Mouse (Mus musculus) spleen, adult 12 weeks (tissue): ENCODE results near the gene Sec31b.

Source experiments
- DNase-seq: peaks from one replicate; pipeline ENCODE4 v3.0.0; 2022; ENCODE audit warnings: low spot score

Gene Sec31b

DNA sequence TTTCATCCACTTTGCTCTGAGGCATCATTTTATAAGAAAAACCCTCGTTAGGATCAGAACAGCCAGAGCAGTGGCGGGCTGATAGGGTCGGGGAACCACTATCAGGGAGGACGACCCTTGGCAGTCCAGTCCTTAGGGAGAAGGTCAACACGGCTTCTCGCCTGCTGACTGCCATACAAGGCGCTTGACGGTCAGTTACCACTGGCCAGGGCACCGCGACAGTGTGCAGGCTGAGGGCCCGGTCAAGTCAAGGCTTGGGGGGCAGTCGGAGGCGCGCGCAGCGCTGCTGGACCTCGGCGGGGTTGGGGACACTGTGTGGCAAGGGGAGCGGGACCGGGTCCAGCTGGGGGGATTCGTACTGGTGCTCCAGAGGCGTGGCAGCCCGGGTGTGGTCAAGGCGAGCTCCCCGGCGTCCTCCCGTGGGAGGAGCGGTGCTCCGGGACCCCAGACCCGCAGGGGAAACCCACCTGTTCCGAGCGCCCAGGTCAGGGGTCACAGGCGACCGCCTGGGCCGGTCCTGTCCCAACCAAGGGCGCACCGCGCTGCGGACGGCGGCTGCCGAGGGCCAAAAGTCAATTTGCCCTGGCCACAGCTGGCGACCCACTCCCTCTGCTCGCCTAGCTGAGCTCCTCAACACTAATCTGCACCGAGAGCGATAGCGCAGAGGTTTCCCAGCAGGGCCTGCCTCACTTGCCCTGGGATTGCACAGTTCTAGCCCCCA lies at the start of gene Sec31b:
Gene Sec31b, minus strand, starts transcription at position 544 of the 721 bp plus-strand sequence.
- no peak for DNase-seq

DNA sequence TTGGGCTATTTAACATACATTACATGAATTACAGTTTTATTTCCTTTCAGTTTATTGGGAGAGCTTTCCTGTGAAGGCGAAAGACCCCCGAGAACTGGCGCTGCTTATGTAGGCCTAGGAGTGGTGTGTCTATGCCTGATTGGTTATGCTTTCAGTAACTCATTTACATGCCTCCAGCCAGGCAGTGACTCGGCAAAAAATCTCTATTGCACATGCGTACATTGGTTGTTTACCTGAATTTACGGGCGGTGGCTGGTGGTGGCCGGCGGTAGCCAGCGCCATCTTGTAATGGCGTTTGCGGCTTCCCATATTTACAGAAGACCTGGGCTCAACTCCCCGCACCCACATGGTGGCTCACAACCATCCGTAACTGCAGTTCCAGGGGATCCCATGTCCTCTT lies 48.5 kb upstream of the Sec31b start:
- DNase-seq, result no peak

DNA sequence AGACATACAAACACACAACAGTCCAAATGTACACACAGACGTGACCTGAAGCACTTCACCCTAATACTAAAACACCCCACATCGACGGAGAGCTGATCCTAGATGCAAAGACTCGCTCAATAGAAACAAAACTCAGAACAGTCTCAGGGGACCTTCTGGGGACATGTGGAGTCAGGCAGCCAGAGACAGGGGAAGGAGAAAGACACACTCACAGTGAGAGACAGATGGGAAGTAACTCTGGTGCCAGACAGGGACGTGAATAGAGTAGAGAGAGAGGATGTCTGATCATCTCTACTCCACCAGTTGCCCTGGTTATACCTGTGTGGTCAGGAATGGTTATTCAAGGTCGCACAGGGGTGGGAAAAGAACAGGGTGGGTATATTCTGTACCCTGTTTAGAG lies 46.0 kb upstream of the Sec31b start:
- no peak for DNase-seq

DNA sequence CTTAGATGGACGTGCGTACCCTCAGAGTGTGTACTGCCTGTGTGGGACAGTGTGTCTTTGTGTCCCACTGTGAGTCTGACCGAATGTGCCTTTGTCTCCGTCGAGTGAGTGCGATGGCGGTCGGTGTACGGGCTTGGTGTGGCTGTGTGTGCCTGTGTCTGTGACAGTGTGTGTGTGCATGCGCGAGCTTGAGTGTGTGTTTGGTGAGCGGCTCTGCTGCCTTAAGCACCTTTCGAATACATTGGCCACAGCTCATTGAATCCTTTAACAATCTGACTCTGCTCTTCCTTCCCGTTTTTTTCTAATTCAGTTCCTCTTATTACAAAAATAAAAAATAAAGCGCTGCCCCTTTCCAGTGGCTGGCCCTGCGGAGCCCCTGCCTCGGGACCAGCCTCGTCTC lies 45.3 kb upstream of the Sec31b start:
- DNase-seq, result no peak

DNA sequence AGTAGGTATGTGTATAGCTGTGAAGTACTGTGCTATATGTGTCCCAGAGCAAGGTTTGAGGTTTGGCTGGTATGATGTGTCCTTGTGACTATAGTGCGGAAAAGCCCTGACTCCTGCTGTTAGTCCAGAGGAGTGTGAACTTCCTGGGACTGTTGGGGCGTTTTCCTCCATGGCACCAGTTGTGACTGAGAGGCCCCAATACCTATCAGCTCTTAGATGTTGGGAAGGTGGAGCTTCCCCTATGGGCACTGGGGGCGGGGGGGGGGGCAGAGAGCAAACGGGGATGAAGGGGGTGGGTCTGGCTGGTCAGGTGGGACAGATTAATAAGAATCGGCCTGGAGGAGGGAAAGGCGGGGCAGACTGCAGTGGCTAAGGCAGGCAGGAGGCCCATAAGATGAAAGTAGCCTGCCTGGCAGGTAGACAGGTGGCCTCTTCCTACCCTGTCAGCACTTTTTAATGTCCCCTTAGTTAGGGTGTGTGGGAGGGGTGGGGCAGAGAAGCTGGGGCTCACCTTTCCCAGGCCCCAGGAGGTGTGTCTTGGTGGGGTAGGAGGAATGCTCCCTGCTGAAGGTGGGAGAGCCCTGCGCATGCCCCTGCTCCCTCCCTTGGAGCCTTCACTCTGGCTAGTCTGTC lies 44.0 kb upstream of the Sec31b start:
- DNase-seq, result no peak

DNA sequence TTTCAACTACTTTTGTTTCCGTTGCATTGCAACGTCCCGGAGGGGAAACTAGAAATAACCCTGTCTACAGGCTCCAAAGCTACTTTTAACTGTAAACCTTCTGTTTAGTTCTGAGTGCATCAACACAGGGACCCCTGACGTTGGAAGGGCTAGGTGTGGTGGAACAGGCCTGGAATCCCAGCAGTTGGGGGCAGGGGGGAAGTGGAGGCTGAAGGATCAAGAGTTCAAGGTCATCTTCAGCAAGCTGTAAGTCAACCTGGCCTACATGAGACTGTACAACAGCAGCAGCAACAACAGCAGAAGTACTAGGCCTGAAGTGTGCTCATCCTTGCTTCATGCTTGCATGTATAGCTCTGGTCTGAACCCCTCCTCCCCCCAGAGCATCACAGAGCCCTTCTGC lies 42.4 kb upstream of the Sec31b start:
- no peak for DNase-seq

DNA sequence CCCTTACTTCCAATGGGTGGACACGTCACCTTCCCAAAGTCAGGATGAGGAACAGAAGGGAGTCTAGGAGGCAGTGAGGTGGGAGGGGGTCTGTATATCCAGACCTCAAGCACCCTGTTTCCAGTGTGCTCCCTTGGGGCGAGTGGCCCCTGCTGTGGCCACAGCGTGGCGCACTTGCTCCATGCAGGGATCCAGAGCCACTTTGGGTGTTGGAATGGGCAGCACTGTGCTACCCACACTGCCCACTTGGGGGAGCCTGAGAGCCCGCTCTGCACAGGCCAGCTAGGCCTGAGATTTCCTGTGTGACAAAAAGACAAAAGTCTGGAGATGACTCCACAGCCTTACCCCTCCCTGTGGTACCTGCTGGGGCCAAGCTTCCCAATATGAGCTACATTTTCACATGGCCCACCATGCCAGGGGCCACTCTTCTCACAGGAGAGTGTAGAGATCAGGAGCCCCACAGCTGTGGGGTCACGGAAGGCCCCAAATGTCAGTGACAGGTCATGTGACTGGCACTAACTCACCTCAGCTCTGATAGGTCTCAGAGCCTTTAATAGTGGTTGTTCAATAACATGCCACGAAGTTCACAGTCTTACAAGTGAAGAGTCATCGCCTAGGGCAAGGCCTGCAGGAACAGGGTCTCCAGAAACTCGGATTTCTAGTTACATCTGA lies 37.1 kb upstream of the Sec31b start:
- DNase-seq, result peak; percentile 73

DNA sequence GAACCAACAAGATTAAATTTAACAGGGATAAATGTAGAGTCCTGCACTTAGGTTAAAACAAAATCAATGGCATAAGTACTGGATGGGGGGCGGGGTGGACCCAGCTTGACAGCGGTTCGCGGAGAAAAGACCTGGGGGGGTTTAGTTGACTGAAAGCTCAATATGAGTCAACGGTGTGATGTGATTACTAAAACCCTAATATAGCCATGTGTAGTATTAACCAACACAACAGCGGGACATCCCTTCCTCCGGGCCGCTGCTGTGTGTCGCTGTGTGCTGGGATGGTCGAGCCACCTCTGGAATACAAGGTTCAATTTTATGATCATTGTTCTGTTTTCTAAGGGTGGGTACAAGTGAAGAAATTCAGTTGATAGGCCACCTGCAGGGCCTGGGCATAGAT lies 36.4 kb upstream of the Sec31b start:
- no peak for DNase-seq

DNA sequence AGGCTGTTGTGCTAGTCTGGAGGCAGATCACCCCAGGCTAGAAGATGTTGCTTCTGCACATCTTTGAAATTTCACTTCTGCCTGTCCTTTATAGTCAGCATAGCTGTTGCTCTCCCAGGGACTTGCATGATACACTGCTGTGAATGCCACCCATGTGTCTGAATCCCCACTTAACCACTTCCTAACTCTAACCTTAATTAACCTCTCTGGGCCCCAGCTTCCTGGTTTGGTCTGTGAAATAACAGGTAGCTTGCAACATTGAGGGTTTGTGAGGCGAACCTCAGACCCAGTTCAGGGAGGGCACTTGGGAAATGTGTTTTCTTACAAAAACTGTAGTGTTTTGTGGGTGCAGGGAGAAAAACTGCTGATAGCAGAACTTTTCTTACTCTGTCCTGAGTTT lies 32.4 kb upstream of the Sec31b start:
- no peak for DNase-seq

DNA sequence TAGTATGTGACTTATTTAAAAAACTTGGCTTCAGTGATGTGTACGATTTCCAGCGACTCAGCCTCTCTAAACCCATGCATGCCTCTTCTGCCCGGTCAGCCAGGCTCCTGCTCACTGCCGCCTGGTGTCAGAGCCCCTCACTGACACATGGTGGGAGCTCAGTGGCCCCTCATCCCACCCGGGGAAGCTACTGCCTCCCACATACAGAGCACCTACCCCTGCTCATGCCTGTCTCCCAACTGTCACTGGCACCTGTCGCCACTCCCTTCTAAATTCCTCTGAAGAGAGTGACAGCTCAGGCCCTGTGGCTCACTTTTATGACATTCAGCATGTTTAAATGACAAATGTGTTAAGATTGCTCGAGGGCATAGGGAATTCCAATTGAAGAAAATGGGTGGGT lies 30.6 kb upstream of the Sec31b start:
- DNase-seq, result no peak

DNA sequence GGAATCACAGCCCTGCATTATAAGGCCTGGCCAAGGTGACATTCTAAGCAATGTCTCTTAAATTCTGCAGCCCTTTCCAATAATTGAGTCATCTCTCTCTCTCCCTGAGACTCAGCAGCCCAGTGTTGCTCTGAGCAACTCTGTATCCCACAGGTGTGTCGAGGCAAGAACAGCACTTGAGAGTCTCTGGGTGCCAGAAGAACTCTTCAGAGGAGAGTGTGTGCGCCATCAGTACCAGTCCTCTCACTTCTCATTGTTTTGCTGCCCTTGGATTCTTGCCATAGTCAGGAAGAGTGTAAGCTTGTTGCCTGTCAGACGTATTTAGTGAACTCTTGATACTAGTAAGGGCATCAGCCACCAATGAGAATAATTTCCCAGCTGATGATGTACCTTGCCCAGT lies 22.1 kb upstream of the Sec31b start:
- no peak for DNase-seq

DNA sequence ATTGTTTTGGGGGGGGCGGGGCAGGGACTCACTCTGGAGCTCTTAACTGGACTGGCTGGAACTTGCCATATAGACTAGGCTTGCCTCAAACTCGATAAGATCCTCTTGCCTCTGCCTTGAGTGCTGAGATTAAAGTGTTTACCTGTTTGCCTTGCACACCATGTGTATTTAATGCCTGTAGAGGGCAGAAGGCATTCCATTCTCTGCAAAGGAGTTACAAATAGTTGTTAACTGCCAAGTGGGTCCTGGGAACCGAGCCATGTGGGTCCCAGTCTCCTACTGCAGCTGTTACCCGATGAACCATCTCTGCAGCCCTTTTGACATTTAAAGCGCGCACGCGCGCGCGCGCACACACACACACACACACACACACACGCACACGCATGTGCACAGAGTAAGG lies 18.3 kb upstream of the Sec31b start:
- DNase-seq, result no peak

DNA sequence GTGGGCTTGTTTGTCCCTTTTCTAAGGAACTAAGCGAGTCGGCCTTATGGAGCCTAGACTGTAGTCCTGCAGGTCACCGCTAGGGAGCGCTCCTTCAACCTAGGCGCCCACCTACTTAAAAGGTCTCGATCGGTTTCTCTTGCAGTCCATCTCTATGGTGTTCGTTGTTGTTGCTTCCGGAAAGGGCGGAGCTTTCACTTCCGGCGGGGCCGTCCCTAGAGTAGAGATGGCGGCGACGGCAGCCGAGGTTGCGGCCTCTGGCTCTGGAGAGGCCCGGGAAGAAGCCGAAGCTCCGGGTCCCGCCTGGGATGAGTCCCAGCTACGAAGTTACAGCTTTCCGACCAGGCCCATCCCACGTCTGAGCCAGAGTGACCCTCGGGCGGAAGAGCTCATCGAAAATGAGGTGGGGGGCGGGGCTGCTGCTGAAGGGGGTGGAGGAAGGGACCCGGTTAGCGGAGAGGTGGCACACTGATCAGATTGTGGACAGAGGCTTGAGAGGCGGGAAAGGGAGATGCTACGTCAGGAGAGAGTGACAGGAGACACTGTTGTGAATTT lies 17.1 kb upstream of the Sec31b start, which contains the start of gene Hif1an:
Gene Hif1an, plus strand, starts transcription at position 199 of the 555 bp plus-strand sequence.
- peak; percentile 87 for DNase-seq

DNA sequence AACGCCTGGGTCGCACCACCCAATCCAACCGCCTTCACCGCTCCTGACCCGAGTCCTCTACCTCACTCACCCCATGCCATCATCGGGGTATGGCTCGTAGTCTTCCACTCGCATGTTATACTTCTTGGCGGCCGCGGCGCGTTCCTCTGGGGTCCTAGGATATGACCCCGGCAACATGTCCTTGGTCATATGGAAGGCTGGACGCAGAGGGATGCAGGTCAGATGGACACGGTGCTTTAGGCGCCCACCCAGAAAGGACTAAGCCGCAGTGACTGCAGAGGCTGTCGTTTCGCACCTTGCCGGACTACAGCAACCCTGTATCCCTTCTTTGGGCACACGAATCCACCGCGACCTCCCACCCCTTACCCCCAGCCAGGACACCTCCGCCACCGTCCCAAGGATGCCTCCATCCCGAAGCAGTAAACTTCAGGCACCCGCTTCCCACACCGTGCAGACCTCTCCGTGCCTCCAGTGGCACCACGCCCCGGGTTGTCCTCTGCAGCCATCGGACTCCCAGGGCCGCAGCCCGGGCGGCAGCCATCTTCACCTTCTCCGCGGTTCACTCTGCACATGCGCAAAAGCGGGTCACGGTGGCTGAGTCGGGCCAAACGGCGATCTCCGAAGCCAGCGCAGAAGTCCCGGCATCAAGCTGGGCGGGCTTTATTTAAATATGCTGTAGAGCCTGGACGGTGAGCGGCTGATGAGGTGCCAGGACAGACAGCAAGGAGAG lies 9.4 kb upstream of the Sec31b start, which contains the start of gene Ndufb8:
Gene Ndufb8, minus strand, starts transcription at position 580 of the 730 bp plus-strand sequence.
- DNase-seq, result peak; percentile 87

DNA sequence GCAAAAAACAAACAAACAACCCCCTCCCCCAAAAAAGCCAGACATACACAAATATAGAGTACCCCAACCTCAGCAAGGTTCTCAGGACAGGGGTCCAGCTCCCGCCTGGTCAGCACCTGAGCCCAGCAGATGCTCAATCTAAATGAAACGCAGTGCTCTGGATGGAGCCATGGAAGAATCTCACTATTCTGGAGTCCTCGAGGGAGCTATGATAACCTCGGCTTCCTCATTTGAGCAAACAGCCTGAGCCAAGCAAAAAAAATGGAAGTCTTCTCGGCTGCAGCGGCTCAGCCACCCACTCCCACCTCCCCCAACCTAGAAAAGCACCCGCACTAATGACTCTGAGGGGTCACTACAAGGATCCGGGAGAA lies 8.8 kb upstream of the Sec31b start:
- DNase-seq, result no peak

DNA sequence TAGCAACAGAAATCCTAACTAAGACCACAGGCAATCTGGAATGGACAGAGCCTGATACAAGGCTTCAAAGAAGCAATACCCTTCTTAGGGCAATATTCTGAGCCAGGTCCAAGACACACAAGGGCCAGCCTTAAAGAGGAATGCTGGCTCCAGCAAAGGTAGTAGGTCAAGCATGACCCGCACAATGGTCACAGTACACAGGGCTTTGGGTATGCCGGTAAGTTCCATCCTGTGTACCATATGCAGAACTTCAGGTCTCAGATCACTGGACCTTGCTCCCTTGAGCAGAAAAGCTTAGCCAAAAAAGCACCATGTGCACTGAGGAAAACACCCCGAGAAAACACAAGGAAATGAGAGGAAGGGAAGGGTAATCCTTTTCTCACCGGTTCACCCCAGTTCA lies 7.6 kb upstream of the Sec31b start:
- DNase-seq, result no peak

DNA sequence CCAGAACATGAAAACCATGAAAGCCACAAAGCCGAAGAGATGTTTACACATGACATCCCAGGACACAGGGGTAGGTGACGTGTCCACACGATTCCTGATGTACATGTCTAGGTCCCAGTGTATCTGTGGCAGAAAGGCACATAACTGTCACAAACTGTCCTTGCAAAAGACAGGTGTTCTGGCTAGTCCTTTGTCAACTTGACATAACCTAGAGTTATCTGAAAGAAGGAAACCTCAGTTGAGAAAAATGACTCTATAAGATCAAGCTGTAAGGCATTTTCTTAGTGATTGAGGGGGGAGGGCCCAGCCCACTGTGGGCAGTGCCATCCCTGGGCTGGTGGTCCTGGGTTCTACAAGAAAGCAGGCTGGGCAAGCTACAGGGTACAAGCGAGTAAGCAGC lies 7.1 kb upstream of the Sec31b start, which contains the start of gene Gm20538:
Gene Gm20538, minus strand, starts transcription at position 101 of the 400 bp plus-strand sequence.
- no peak for DNase-seq

DNA sequence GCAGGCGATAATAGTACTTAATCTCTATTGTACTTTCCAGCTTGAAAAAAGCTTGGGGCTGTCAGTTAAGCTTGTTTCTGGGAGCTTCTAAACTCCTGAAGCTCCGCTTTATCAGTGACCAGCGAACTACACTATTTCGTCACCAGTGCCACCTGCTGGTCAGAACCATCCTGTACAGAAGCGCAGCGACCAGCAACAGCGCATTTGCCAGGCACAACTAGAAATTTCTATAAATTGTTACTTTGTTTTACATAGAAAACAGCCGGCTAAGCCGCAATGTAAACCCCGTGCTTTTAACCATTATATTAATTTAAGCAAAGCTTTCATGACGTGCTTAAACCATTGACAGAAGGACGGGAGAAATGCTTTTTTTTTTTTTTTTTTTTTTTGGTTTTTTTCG lies 889 bp downstream of the Sec31b start:
- DNase-seq, result peak; percentile 60

DNA sequence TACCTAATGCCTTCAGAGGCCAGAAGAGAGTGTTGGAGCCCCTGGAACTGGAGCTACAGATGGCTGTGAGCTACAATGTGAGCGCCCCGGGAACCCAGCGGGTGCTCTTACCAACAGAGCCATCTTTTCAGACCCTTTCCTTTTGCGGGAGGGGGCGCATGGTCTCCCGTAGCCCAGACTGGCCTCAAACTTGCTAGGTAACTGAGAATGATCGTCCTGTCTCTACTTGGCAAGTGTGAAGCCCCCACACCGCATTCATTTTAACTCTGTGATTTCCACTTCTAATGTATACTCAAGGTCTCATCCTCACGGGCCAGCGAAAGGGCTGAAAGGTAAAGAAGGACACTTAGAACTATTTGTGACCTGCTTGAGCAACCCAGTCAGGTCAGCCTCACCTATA lies 1.3 kb downstream of the Sec31b start:
- no peak for DNase-seq

DNA sequence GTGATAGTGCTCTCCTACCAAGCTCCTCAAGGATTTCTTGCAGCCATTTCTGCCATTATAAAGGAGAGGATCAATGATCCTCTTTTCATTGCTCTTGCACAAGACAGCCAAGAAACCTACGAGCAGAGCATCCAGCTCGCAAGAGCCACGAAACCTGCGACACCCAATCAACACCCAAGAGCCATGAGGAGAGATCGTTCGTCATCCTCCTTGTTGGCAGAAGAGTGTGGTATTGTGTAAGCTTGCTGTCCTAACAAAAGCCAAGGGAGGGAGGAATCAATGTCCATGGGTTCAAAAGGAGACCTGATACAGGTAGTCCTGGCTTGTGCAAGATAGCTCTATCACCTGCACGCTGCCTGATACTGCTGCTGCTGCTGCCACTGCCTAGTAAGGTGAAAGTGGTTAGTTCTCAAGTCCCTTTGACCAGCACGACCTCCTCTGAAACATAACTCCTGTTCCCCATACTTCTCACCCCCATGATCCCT lies 2.9 kb downstream of the Sec31b start:
- no peak for DNase-seq

DNA sequence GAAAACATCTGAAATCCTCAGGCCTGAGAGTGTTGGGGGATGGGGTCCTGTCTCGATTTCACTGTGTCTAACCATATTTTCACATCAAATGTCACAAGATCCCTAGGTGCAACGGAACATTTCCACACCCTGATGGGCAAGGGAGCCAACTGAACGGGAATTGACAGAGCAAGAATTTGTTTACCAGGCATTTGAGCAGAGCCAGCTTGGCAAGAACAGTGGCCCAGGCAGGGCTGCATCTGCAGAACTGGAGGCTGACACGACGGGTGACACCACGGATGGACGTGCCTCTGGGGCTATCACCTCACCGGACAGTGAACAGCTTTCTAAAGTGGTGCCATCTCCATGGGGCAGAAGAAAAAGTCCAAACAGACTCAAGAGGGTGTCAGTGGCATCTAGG lies 8.2 kb downstream of the Sec31b start:
- DNase-seq, result no peak

DNA sequence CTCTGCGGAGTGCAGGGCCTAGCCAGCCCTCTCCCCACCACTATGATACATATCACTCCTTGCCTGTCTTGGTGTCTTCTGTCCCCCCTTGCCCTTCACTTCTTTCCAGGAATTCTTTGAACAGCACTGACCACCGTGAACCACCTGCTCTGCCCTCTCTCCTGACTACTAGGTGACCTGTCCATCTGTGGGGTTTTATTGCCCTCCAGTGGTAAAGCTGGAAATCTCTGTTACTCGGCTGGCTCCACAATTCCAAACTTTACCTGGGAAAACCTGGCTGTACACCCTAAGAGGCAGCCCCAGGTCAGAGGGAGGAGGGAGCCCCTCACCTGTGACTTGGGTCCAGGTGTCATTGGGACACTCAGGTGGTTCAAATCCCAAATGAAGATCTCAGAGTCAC lies 10.3 kb downstream of the Sec31b start:
- DNase-seq, result no peak
